Mouse (Mus musculus) left cerebral cortex, adult 11 months (tissue): ENCODE data around the gene Coil.
"Not testable (repeated sequence)": the region's sequence is repeated elsewhere in the genome, so short reads cannot be mapped to it uniquely, and the experiment has no call there.

Experiments
- DNase-seq: peaks from one replicate; pipeline ENCODE4 v3.0.0; 2022; ENCODE audit warnings: low spot score

Gene Coil

DNA sequence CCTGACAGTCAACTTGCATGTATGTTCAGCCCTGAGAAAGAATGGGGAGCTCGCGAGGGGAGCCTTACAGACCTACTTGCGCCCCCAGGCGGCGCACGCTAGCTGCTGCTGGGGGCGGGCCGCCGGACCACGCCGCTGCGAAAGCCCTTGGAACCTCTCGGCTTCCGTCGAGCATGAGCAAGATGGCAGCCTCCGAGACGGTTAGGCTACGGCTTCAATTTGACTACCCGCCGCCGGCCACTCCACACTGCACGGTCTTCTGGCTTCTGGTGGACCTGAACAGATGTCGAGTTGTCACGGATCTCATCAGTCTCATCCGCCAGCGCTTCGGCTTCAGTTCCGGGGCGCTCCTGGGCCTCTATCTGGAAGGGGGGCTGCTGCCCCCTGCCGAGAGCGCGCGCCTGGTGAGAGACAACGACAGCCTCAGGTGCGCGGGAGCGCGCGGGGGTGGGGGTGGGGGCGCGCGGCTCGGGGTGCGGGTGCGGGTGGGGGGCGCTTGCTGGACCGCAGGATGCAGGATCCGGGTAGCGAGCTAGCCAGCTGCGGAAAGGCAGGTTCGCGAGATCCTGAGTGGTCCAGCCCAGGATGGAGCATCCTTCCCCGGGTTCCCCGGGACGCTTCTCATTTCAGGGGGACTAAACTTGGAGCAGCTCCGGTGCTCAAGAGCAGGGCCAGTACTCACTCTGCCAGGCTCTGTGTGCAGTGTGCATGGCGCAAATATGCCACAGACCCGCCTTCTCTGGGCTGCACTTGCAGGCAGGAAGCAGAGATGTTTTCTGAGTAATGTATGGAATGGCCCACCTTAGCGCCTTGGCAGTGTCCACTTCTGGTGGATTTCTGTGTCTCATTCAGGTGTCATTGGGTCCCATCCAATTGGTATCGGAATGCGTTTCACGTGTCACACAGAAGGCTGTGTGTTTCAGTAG is 4.0 kb downstream of the Coil start:
- DNase-seq = peak; percentile 91

- no peak for DNase-seq
These were observed 6.3 kb downstream of the Coil start for GRCm38 (mm10) chr11:88976320-88976719.

DNA sequence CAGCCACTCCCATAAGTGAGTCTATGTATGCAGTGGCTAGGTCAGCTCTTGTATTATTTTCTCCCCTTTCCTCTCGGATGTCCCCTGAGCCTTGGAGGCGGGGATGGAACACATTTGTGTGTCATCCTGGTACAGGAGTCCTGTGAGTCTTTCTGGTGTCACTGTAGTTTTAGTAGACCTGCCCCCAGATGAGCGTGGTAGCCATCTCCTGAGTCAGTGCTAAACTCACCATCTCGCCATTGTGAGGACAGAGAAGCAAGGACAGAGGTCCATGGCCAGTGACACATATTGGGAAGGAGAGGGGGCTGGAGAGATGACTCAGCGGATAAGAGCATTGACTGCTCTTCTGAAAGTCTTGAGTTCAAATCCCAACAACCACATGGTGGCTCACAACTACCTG is 7.1 kb downstream of the Coil start:
- no peak for DNase-seq

GRCm38 (mm10) chr11:88981337-88981736 is 11.3 kb downstream of the Coil start:
- DNase-seq = no peak

GRCm38 (mm10) chr11:88986616-88987015 is 16.6 kb downstream of the Coil start:
- no peak for DNase-seq

- no peak for DNase-seq
These were observed 18.9 kb downstream of the Coil start for GRCm38 (mm10) chr11:88988956-88989355.

DNA sequence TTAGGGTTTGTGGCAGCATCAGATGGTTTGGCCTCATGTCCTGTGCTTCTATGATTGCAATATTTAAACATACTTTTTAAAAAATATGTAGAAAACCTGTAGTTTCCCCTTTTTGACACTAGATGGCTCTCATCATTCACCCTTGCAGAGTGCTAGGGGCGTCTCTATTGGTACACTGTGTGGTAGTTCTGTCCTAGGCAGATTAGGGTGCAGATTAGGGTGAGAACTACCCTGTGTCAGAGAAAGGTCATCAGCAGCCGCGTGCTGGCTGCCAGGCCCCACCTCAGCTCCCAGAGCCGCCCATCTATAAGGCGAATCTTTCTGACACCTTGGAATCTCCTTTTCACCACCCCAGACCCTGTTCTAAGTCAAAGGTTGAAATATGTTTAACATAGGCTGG is 19.5 kb downstream of the Coil start:
- no peak for DNase-seq

- no peak for DNase-seq
These were observed 23.1 kb downstream of the Coil start for GRCm38 (mm10) chr11:88993186-88993585.

GRCm38 (mm10) chr11:88993625-88994024 is 23.6 kb downstream of the Coil start:
- no peak for DNase-seq

DNA sequence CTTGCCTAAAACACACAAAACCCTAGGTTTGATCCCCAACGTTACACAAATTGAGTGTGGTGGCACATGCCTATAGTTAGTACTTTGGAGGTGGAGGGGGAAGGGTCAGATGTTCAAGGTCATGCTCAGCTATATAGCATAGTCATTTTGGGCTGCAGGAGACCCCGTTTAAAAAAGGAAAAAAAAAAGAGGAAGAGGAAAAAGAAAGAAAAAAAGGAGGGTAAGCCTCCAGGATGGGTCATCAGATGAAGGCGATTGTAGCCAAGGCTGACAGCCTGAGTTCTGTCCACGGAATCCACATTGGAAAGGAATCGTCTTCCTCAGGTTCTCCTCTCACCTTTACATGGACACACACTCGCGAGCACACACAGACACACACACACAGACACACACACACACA is 24.4 kb downstream of the Coil start:
- DNase-seq = no peak

DNA sequence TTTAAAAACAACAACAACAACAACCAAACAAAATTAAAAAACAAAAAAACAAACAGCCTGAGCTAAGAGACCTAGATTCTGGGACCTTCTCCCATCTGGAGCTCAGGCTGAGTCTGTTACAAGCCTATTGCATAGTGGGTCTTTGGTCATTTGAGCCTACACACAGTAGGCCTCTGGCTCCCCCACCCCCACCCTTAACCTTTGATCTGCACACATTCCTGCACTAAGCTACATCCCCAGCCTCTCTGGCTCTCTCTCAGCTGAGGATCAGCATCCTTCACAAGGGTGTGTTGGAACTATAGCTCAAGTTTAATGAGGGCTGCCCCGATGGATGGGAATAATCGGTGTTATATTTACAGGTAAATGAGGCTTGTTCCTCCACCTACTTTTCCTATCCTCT is 25.6 kb downstream of the Coil start:
- DNase-seq = no peak

DNA sequence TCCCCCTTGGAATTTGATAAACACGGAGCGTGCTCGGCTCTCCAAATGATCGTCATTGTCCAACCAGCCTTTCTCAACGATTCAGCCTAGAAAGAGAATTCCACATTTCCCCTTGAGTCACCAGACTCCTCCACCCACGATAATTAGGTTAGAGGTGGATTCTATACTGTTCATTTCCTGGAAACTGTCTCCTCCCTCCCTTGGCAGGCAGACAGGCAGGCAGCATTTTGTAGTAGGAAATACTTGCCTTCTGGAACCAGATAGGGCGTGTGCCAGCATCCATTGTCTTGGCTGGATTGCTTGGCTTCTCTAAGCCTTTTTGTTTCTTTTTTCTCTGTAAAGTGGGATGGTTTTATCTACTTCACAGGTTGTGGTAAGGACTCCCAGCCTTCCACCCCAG is 26.4 kb downstream of the Coil start:
- DNase-seq = no peak

GRCm38 (mm10) chr11:88997343-88997742 is 27.3 kb downstream of the Coil start:
- not testable (repeated sequence) for DNase-seq

- DNase-seq = no peak
These were observed 28.4 kb downstream of the Coil start for GRCm38 (mm10) chr11:88998406-88998805.

- peak; percentile 33 for DNase-seq
These were observed 29.1 kb downstream of the Coil start, which contains the start of gene Trim25 for GRCm38 (mm10) chr11:88998974-88999722. Gene Trim25, plus strand, starts transcription at chr11:88999376.

DNA sequence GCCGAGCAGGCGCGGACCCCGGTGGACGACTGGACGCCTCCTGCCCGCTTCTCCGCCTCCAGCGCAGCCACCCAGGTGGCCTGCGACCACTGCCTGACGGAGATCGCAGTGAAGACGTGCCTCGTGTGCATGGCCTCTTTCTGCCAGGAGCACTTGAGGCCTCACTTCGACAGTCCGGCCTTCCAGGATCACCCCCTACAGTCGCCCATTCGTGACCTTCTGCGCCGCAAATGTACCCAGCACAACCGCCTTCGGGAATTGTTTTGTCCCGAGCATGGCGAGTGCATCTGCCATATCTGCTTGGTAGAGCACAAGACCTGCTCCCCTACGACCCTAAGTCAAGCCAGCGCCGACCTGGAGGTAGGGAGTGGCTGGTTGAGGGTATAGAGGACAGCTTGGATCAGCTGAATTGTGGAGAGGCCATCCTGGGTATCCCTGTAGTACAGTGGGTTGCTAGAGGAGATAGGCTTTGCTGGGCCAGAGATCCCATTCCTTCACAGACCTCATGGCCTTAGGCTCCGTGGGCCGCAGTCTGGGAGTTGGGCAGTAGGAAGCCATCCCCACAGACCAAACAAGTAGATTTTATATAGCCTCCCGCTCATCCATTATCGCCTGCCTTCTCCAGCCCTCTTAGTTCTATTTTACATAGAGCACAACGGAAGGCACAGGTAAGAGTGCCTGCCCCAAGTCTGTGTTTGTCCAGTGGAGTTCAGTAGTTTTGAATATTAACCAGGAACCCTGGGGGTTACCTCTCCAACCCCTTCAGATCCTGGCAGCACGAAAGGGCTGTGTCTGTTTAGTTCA is 29.9 kb downstream of the Coil start:
- DNase-seq = no peak

DNA sequence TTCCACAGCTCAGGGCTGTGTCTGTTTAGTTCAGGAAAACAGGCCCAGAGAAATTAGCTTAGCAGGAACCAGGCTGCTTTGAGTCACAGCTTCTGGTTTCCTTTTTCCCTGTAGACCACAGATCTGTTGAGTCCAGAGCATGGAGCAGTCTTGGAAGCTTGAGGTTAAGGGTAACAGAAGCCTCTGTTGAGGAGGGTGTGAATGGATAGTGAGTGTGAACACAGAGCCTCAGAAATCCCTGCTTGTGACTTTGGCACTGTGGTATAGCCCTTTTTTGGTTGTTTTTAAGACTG is 30.4 kb downstream of the Coil start:
- DNase-seq = no peak

GRCm38 (mm10) chr11:89001569-89001968 is 31.5 kb downstream of the Coil start:
- no peak for DNase-seq

GRCm38 (mm10) chr11:89002068-89002467 is 32.0 kb downstream of the Coil start:
- DNase-seq = no peak

- DNase-seq = no peak
These were observed 32.6 kb downstream of the Coil start for GRCm38 (mm10) chr11:89002621-89003020.

- DNase-seq = no peak
These were observed 33.0 kb downstream of the Coil start for GRCm38 (mm10) chr11:89003078-89003477.

- DNase-seq = no peak
These were observed 33.7 kb downstream of the Coil start for GRCm38 (mm10) chr11:89003726-89004125.

DNA sequence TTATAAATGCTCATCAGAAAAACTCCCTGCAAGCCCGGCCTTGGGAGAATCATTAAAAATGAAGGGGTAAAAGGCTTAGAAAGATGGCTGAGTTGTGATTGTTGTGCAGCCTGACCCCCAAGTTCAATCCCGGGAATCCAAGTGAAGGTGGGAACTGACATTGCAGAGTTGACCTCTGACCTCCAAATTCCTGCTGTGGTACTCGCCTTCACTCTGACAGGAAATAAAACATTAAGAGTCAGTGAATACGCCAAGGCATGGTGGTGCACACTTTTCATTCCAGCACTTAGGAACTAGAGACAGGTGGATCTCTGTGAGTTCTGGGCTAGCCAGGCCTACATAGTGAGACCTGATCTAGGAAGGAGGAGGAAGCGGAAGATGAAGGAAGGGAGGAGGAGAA is 35.4 kb downstream of the Coil start:
- DNase-seq = no peak
